Mouse (Mus musculus): ENCODE data around the gene Il1rapl1. TPM values are rescaled to one million over a fixed set of nuclear protein-coding genes. Genes with fewer than 3 reads are reported as not detected.
"Not testable (repeated sequence)": the region's sequence is repeated elsewhere in the genome, so short reads cannot be mapped to it uniquely, and the experiment has no call there.

Gene Il1rapl1
- polyA plus RNA-seq, 1 experiment from 2014 or later: not detected

GRCm38 (mm10) chrX:87897172-87897571 lies 218.3 kb downstream of the Il1rapl1 start:
- Histone ChIP-seq H3K79me2 (ENCODE audit: inconsistent target) (no peaks in the 10 kb centered on the region), H3K36me3 (ENCODE audit: inconsistent target) (no peaks in the 10 kb centered on the region), H3K27ac (no peak overlapping the region), H3K4me3 (ENCODE audit: inconsistent target) (no peak overlapping the region)
- WGBS (ENCODE audit: missing documents): 70% methylated on average over 1 of the region's 1 CpGs

- no peaks in the 10 kb centered on the region for H3K79me2 ChIP-seq (ENCODE audit: inconsistent target)
- no peak overlapping the region for H3K4me3 ChIP-seq (ENCODE audit: inconsistent target)
- H3K36me3 ChIP-seq (ENCODE audit: inconsistent target): no peaks in the 10 kb centered on the region
- H3K27ac ChIP-seq: no peak overlapping the region
Measured at GRCm38 (mm10) chrX:87891916-87892315, 223.5 kb downstream of the Il1rapl1 start.

- 73% methylated on average over 2 of the region's 2 CpGs for WGBS (ENCODE audit: missing documents)
- Histone ChIP-seq H3K36me3 (ENCODE audit: inconsistent target) (no peaks in the 10 kb centered on the region), H3K79me2 (ENCODE audit: inconsistent target) (no peaks in the 10 kb centered on the region), H3K27ac (no peak overlapping the region), H3K4me3 (ENCODE audit: inconsistent target) (no peak overlapping the region)
Measured at GRCm38 (mm10) chrX:87854107-87854506, 261.3 kb downstream of the Il1rapl1 start.

GRCm38 (mm10) chrX:87813884-87814283 lies 301.6 kb downstream of the Il1rapl1 start:
- H3K36me3 ChIP-seq (ENCODE audit: inconsistent target): no peaks in the 10 kb centered on the region
- H3K27ac ChIP-seq: no peak overlapping the region
- H3K79me2 ChIP-seq (ENCODE audit: inconsistent target): no peaks in the 10 kb centered on the region
- H3K4me3 ChIP-seq (ENCODE audit: inconsistent target): no peak overlapping the region

GRCm38 (mm10) chrX:87807717-87808116 lies 307.7 kb downstream of the Il1rapl1 start:
- H3K79me2 ChIP-seq (ENCODE audit: inconsistent target): no peaks in the 10 kb centered on the region
- H3K4me3 ChIP-seq (ENCODE audit: inconsistent target): no peak overlapping the region
- H3K36me3 ChIP-seq (ENCODE audit: inconsistent target): no peaks in the 10 kb centered on the region
- 50% methylated on average over 1 of the region's 1 CpGs for WGBS (ENCODE audit: missing documents)
- no peak overlapping the region for H3K27ac ChIP-seq

- no peak overlapping the region for H3K4me3 ChIP-seq (ENCODE audit: inconsistent target)
Measured at GRCm38 (mm10) chrX:87793011-87793410, 322.4 kb downstream of the Il1rapl1 start.

GRCm38 (mm10) chrX:87710589-87710988 lies 404.9 kb downstream of the Il1rapl1 start:
- H3K27ac ChIP-seq: no peak overlapping the region
- H3K4me3 ChIP-seq (ENCODE audit: inconsistent target): no peak overlapping the region
- 94% methylated on average over 2 of the region's 2 CpGs for WGBS (ENCODE audit: missing documents)
- H3K36me3 ChIP-seq (ENCODE audit: inconsistent target): no peaks in the 10 kb centered on the region
- H3K79me2 ChIP-seq (ENCODE audit: inconsistent target): no peaks in the 10 kb centered on the region

More at GRCm38 (mm10) chrX:87793011-87793410, 322.4 kb downstream of the Il1rapl1 start:
- H3K36me3 ChIP-seq (ENCODE audit: inconsistent target): no peaks in the 10 kb centered on the region
- H3K79me2 ChIP-seq (ENCODE audit: inconsistent target): no peaks in the 10 kb centered on the region
- H3K27ac ChIP-seq: no peak overlapping the region

- Histone ChIP-seq H3K4me3 (ENCODE audit: inconsistent target) (no peak overlapping the region), H3K36me3 (ENCODE audit: inconsistent target) (no peaks in the 10 kb centered on the region), H3K79me2 (ENCODE audit: inconsistent target) (no peaks in the 10 kb centered on the region), H3K27ac (no peak overlapping the region)
- WGBS (ENCODE audit: missing documents): 100% methylated on average over 1 of the region's 1 CpGs
Measured at GRCm38 (mm10) chrX:87663856-87664255, 451.6 kb downstream of the Il1rapl1 start.

GRCm38 (mm10) chrX:87655644-87656043 lies 459.8 kb downstream of the Il1rapl1 start:
- H3K79me2 ChIP-seq (ENCODE audit: inconsistent target): no peaks in the 10 kb centered on the region
- no peaks in the 10 kb centered on the region for H3K36me3 ChIP-seq (ENCODE audit: inconsistent target)
- H3K4me3 ChIP-seq (ENCODE audit: inconsistent target): no peak overlapping the region
- no peak overlapping the region for H3K27ac ChIP-seq
- WGBS (ENCODE audit: missing documents): 17% methylated on average over 2 of the region's 2 CpGs

GRCm38 (mm10) chrX:87600914-87601313 lies 514.5 kb downstream of the Il1rapl1 start:
- Histone ChIP-seq H3K4me3 (ENCODE audit: inconsistent target) (no peak overlapping the region), H3K36me3 (ENCODE audit: inconsistent target) (no peaks in the 10 kb centered on the region), H3K27ac (no peak overlapping the region), H3K79me2 (ENCODE audit: inconsistent target) (no peaks in the 10 kb centered on the region)

- no peak overlapping the region for H3K4me3 ChIP-seq (ENCODE audit: inconsistent target)
- no peaks in the 10 kb centered on the region for H3K79me2 ChIP-seq (ENCODE audit: inconsistent target)
- no peak overlapping the region for H3K27ac ChIP-seq
- no peaks in the 10 kb centered on the region for H3K36me3 ChIP-seq (ENCODE audit: inconsistent target)
Measured at GRCm38 (mm10) chrX:87507997-87508396, 607.4 kb downstream of the Il1rapl1 start.

- Histone ChIP-seq H3K27ac (no peak overlapping the region), H3K4me3 (ENCODE audit: inconsistent target) (no peak overlapping the region), H3K36me3 (ENCODE audit: inconsistent target) (no peaks in the 10 kb centered on the region), H3K79me2 (ENCODE audit: inconsistent target) (no peaks in the 10 kb centered on the region)
- 83% methylated on average over 5 of the region's 5 CpGs for WGBS (ENCODE audit: missing documents)
Measured at GRCm38 (mm10) chrX:87502604-87503003, 612.8 kb downstream of the Il1rapl1 start.

- Histone ChIP-seq H3K79me2 (ENCODE audit: inconsistent target) (no peaks in the 10 kb centered on the region), H3K36me3 (ENCODE audit: inconsistent target) (no peaks in the 10 kb centered on the region), H3K27ac (no peak overlapping the region), H3K4me3 (ENCODE audit: inconsistent target) (no peak overlapping the region)
- 86% methylated on average over 1 of the region's 1 CpGs for whole genome bisulfite sequencing (ENCODE audit: missing documents)
Measured at GRCm38 (mm10) chrX:87483416-87483815, 632.0 kb downstream of the Il1rapl1 start.

GRCm38 (mm10) chrX:87238191-87238590 lies 877.3 kb downstream of the Il1rapl1 start:
- WGBS (ENCODE audit: missing documents): 67% methylated on average over 11 of the region's 11 CpGs
- not testable (repeated sequence) for H3K4me3 ChIP-seq (ENCODE audit: inconsistent target); H3K79me2 ChIP-seq (ENCODE audit: inconsistent target); H3K27ac ChIP-seq; H3K36me3 ChIP-seq (ENCODE audit: inconsistent target)

- no peaks in the 10 kb centered on the region for H3K79me2 ChIP-seq (ENCODE audit: inconsistent target)
- H3K36me3 ChIP-seq (ENCODE audit: inconsistent target): no peaks in the 10 kb centered on the region
- H3K4me3 ChIP-seq (ENCODE audit: inconsistent target): no peak overlapping the region
- H3K27ac ChIP-seq: no peak overlapping the region
Measured at GRCm38 (mm10) chrX:87225280-87225679, 890.2 kb downstream of the Il1rapl1 start.

GRCm38 (mm10) chrX:87002296-87002695 lies 1113.1 kb downstream of the Il1rapl1 start:
- Histone ChIP-seq H3K4me3 (ENCODE audit: inconsistent target) (no peak overlapping the region), H3K36me3 (ENCODE audit: inconsistent target) (no peaks in the 10 kb centered on the region), H3K27ac (no peak overlapping the region), H3K79me2 (ENCODE audit: inconsistent target) (no peaks in the 10 kb centered on the region)

GRCm38 (mm10) chrX:86955126-86955525 lies 1160.3 kb downstream of the Il1rapl1 start:
- no peak overlapping the region for H3K4me3 ChIP-seq (ENCODE audit: inconsistent target)
- H3K79me2 ChIP-seq (ENCODE audit: inconsistent target): no peaks in the 10 kb centered on the region
- 86% methylated on average over 1 of the region's 1 CpGs for WGBS (ENCODE audit: missing documents)
- no peak overlapping the region for H3K27ac ChIP-seq
- no peaks in the 10 kb centered on the region for H3K36me3 ChIP-seq (ENCODE audit: inconsistent target)
